14 mouse cellular contexts compared by ENCODE assay signal in genomic region chr6:138782907-138783306, GRCm38 (mm10).
"Had no signal": no experiment of that assay in that cellular context is flagged by ENCODE, and none has a peak within 500 bp of the region (broad histone marks: within the 10 kb centered on the region; RNA-seq: fewer than 3 reads in every experiment).

No protein-coding gene starts in this region.

- H3K9ac ChIP-seq: intestine, embryonic 15.5 days; liver, embryonic 15.5 days; neural tube, embryonic 13.5 days had no signal

- H3K4me1 ChIP-seq: intestine, embryonic 15.5 days; limb, embryonic 10.5 days; liver, embryonic 15.5 days; neural tube, embryonic 13.5 days had no signal

- H3K27ac ChIP-seq: intestine, embryonic 15.5 days; left cerebral cortex, adult 2 months; limb, embryonic 10.5 days; liver, embryonic 15.5 days; macrophage; neural tube, embryonic 13.5 days had no signal

- H3K36me3 ChIP-seq: intestine, embryonic 15.5 days; limb, embryonic 10.5 days; liver, embryonic 15.5 days; neural tube, embryonic 13.5 days had no signal

- ATAC-seq: intestine, embryonic 15.5 days had no signal

- H3K27me3 ChIP-seq: intestine, embryonic 15.5 days; liver, embryonic 15.5 days; neural tube, embryonic 13.5 days had no signal

- DNase-seq: kidney, adult 18-20 months; kidney, postnatal 14 days; lung, adult 2 months; lung, postnatal 14 days; right cerebral cortex, adult 18-20 months; right cerebral cortex, postnatal 25 days; thymus, postnatal 36 days had no signal

- H3K4me2 ChIP-seq: intestine, embryonic 15.5 days; liver, embryonic 11.5 days; liver, embryonic 15.5 days; neural tube, embryonic 13.5 days had no signal

- H3K9me3 ChIP-seq: intestine, embryonic 15.5 days; limb, embryonic 10.5 days; liver, embryonic 15.5 days; neural tube, embryonic 13.5 days had no signal

- H3K4me3 ChIP-seq: intestine, embryonic 15.5 days; left cerebral cortex, adult 2 months; limb, embryonic 10.5 days; liver, embryonic 15.5 days; neural tube, embryonic 13.5 days had no signal
